ENCODE assay signal across 22 mouse cellular contexts in the genomic region with DNA sequence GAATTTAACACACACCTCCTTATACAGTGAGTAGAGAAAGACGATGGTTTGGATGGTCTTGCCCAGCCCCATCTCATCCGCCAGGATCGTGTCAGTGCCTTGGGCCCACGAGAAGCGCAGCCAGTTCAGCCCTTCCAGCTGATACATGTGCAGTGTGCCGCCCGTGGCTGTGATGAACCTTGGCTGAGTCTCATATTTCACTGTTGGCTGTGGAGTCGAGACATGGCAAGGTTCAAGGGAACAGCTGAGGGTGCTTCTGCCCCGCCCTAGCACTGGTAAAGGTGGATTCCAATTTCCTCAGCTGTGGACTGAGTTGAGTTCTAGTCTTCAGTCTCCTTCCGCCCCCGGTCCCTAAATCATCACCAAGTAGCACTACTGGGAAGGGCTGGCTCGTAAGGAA.
"Had no signal": no experiment of that assay in that cellular context is flagged by ENCODE, and none has a peak within 500 bp of the region (broad histone marks: within the 10 kb centered on the region; RNA-seq: fewer than 3 reads in every experiment).

No protein-coding gene starts in this region.

- DNase-seq: kidney, adult 8-10 months; kidney, postnatal 10 days; kidney, postnatal 36 days; layer of hippocampus, postnatal 36 days; left cerebral cortex, postnatal 4 days; liver, postnatal 0 days; lung, embryonic 14.5 days; lung, postnatal 10 days; lung, postnatal 36 days; thymus, adult 2 months; thymus, postnatal 14 days; thymus, postnatal 4 days had no signal

- H3K4me2 ChIP-seq: kidney, embryonic 15.5 days; limb, embryonic 15.5 days; liver, embryonic 11.5 days; lung, embryonic 14.5 days; midbrain, embryonic 13.5 days had no signal

- H3K27me3 ChIP-seq: kidney, embryonic 15.5 days; limb, embryonic 15.5 days; midbrain, embryonic 13.5 days had no signal

- H3K4me1 ChIP-seq: midbrain, embryonic 13.5 days had no signal

- H3K4me3 ChIP-seq: kidney, embryonic 15.5 days; left cerebral cortex, adult 2 months; limb, embryonic 15.5 days; megakaryocyte, embryonic 14.5 days; midbrain, embryonic 10.5 days; midbrain, embryonic 13.5 days had no signal

- H3K27ac ChIP-seq: kidney, embryonic 15.5 days; left cerebral cortex, adult 2 months; limb, embryonic 15.5 days; liver, embryonic 14.5 days; midbrain, embryonic 10.5 days; midbrain, embryonic 13.5 days; stomach, postnatal 0 days had no signal

- H3K9me3 ChIP-seq: kidney, embryonic 15.5 days; limb, embryonic 15.5 days; midbrain, embryonic 10.5 days; midbrain, embryonic 13.5 days had no signal

- ATAC-seq: liver, postnatal 0 days; midbrain, embryonic 13.5 days; midbrain, embryonic 16.5 days had no signal

- H3K9ac ChIP-seq: kidney, embryonic 15.5 days; limb, embryonic 15.5 days; liver, embryonic 14.5 days; liver, postnatal 0 days; lung, embryonic 14.5 days had no signal
